In genomic region chr11:52000290-52000962, GRCm38 (mm10) we compare ENCODE assay signal across 8 mouse cellular contexts. TPM values are rescaled to one million over a fixed set of nuclear protein-coding genes. Genes with fewer than 3 reads are reported as not detected.
A peak's percentile ranks its signal among the peaks of the same experiment; 100 is the strongest.
DNase-seq lines count a peak whose midpoint lies in the region; ATAC-seq lines count a peak whose summit lies in the region.

Ube2b (minus strand) TSS chr11:52000762.

- peak; percentile 96 to 98 for DNase-seq in adrenal gland, adult (ENCODE audit: inconsistent age in 2 of 2, low spot score in 1 of 2)
- peak; percentile 99 for DNase-seq in embryo, embryonic 10.5 days (ENCODE audit: low spot score)
- DNase-seq in gastrocnemius, postnatal 14 days = peak; percentile 95
- DNase-seq in left cerebral cortex, postnatal 10 days (ENCODE audit: extremely low spot score in 1 of 2, low spot score in 2 of 2) = peak; percentile 97
- peak; percentile 92 for DNase-seq in right cerebral cortex, postnatal 25 days
- DNase-seq in urinary bladder, postnatal 4 days (ENCODE audit: low spot score in 2 of 2) = peak; percentile 89 to 97

- ATAC-seq in inflammation-experienced regulatory T-cells, adult 6 months = peak; percentile 74
- peak; percentile 74 for ATAC-seq in megakaryocyte-erythroid progenitor cell, adult 5-6 weeks (replicated peaks; ENCODE audit: low FRiP score, low TSS enrichment, poor library complexity, severe bottlenecking)

- intact Hi-C loops in gastrocnemius, postnatal 14 days (cut with DNase I; ENCODE audit: low total_unique reads) = no loop called here
- intact Hi-C loops in left cerebral cortex, postnatal 10 days (cut with DNase I) = loop anchor here (5.0 kb wide), 1 partner anchor 97 kb away; the partner anchor contains the start of gene Ppp2ca

RNA-seq across cellular contexts. Expression of gene Ube2b, which starts in this region (rescaled TPM):
- total RNA-seq in gastrocnemius, postnatal 14 days (2021) = 100 to 1,000 TPM; 248 to 274 TPM
- 100 to 1,000 TPM; 175 to 228 (median 189) TPM for polyA plus RNA-seq in inflammation-experienced regulatory T-cells, adult 6 months (2017; shearing (Covaris generic))
- total RNA-seq in left cerebral cortex, postnatal 10 days (2021) = 100 to 1,000 TPM; 158 to 169 TPM
- total RNA-seq in megakaryocyte-erythroid progenitor cell, adult 5-6 weeks (2014; fragmentation: Nextera tagmentation) = 30.7 and 51.1 TPM in 2 replicates
- 37.5 and 105 TPM in 2 replicates for total RNA-seq in megakaryocyte-erythroid progenitor cell, adult 5-6 weeks (2017)

Comparison
In these comparisons a context has a peak if more than half of its experiments do, and no peak if none do; other contexts are left out.
1. Peak in every context shown above with its lines: DNase-seq and ATAC-seq.